Mouse (Mus musculus): ENCODE measurements around the gene Abca7.

The Abca7 gene

DNA sequence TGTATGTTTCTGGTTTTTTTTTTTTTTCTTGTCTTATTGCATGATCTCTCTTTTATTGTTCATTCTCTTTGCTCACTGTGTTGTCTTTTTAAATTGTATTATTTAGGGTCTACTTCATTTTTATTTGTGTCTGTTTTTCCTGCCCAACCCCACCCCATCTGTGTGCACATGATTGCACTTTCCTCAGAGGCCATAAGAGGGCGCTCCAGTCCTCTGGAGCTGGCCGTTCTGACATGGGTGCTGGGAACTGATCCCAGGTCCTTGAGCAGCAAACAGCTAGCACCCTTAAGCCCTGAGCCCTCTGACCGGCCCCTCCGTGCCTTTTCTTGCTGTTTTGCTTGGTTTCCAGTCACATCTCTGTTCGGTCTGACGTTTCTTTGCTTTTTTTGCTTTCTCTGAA lies 4.7 kb upstream of the Abca7 start:
- in situ Hi-C loops (cut with MseI, MboI) = no loop called here

DNA sequence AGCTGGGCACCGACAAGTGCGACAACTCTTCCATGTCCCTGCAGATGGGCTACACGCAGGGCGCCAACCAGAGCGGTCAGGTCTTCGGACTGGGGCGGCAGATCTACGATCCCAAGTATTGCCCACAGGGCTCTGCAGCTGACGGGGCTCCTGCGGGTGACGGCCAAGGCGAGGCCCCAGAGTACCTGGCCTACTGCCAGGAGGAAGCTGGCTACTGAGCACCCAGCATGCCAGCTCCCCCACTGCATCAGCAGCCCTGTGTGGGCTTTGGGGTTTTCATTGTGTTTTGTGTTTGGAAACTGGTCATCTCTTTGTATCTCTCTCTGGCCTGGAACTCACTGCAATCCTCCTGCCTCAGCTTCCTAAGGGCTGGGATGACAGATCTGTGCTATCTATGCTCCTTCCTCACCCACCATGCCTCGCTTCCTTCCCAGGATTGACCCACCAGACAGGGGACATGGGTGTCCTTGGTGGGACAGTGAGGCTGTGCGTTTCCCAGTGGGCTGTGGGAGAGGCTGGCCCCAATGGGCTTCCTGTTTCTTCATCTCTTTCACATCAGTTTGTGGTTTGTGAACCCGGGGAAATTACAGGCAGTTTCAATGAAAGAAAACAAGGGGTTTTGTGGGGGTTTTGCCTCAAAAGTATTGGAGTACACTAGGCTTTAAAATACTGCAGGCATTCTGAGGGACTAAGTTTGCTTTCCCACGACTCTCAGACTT lies 1.7 kb upstream of the Abca7 start:
- in situ Hi-C loops (cut with MseI, MboI) = no loop called here

DNA sequence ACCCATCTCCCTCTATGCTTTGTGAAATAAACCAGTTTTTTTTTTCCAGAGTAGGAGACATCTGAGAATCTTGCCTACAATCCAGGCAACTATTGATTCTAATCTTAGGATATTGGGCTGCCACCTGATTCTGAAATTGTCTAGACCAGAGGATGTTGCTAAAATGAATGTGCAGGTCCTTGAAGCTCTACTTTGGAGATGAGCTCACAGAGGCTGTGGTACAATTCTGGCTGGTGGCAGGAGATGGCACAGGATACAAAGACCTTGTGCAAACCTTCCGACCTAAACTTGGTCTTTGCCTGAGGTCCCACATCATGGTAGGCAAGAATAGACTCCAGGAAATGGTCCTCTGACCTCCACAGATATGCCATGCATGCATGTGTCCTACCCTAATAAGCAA lies 658 bp upstream of the Abca7 start:
- in situ Hi-C loops (cut with MseI, MboI) = no loop called here

DNA sequence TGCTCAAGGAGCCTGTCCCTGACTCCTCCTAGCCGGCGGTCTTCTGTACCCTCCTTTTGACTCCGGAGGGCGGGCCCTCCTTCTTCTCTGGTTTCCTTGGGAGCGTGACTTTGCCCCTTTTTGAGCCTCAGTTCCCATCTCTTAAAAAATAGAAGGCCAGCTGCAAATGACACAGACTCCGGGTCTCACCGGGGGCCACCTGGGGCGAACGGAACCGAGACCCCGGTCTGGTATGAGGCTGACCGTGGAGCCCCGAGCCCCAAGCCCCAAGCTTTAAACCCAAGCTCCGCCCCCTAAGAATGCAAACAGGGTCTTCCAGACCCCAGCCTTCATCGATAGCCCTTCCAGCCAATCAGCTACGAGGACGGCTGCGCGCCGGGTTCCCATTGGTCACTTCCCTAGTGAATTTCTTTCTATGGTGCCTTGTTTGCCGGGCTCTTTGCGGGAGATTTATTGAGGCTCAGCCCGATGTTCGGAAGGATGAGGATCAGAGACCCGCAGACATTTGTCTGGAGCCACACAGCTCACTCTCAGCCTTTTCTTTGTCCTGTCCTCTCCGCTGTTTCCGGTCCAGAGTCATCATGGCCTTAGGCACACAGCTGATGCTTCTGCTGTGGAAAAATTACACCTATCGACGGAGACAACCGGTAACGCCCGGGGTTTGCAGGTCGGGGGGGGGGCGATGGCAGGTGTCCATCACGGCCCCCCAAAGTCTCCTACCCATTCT lies 903 bp downstream of the Abca7 start:
- in situ Hi-C loops (cut with MseI, MboI) = no loop called here

DNA sequence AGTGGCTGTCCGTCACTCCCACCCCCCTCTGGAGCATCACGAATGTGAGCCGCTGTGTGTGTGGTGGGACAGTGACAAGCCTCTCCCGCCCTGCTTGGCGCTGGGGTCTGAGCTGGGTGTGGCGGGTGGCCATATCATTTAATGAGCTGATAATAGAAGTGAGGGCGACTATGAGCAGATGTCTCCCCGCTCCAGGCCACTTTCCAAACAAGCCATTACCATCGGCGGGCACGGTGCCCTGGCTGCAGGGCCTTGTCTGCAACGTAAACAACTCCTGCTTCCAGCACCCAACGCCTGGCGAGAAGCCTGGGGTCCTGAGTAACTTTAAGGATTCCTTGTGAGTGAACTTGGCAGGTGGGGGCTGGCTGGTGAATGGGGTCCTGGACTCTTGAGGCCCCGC lies 1.5 kb downstream of the Abca7 start:
- in situ Hi-C loops (cut with MseI, MboI) = no loop called here

DNA sequence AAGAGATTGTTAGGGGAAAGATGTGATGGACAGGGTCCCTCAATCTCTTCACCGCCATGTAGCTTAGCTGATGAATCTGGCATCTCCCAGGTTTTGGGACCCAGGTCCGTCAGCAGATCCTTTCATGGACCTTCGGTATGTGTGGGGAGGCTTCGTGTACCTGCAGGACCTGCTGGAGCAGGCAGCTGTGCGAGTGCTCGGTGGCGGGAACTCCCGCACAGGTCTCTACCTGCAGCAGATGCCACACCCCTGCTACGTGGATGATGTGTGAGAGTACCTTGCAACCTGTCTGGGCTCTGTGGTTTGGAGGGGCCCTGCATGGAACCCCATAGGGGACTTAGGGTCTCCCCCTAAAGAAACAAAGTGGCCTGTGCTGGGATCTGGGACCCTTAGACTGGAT lies 5.7 kb downstream of the Abca7 start:
- in situ Hi-C loops (cut with MseI, MboI) = no loop called here

DNA sequence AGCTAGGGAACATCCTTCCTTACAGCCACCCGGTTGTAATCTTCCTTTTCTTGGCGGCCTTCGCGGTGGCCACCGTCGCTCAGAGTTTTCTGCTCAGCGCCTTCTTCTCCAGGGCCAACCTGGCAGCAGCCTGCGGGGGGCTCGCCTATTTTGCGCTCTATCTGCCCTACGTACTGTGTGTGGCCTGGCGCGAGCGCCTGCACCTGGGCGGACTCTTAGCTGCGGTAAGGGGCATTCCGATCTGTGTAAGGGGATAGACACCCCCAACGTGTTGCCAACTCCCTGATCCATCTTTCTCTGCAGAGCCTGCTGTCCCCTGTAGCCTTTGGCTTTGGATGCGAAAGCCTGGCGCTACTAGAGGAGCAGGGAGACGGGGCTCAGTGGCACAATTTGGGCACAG lies 6.5 kb downstream of the Abca7 start:
- in situ Hi-C loops (cut with MseI, MboI) = no loop called here

DNA sequence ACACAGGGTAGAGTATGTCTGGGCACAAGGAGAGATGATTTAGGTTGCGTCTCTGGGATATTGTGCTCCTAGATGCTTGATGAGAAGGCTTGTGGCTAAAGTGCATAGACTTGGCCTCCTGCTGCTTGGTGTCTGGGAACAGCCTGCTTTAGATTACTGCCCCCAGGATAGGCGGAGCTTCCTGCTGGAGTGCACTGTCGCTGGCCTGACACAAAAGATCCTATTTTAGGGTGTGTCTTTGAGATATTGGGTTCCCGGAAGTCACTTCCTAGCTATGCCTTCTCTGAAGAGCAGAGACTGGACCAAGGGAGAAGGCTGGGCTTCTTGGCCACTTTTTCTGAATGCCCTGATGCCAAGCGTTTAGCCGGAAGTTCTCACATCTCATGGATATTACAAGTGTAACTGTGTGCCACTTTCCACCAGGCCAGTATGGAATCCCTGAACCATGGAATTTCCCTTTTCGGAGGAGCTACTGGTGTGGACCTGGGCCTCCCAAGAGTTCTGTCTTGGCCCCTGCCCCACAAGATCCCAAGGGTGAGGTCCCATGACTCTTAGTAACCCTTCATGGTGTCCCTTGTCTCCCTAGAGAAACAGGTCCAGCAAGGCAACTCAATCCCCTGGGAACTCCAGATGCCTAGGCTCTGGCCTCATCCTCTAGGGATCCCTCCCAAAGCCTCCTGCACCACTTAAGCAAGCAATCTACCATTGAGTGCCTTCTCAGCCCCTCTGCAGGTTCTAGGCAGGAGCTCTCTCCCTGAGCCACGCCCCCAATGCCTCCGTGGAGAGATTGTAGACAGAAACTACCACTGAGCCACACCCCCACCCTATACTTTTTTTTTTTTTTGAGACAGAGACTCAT lies 7.3 kb downstream of the Abca7 start:
- in situ Hi-C loops (cut with MseI, MboI) = no loop called here

DNA sequence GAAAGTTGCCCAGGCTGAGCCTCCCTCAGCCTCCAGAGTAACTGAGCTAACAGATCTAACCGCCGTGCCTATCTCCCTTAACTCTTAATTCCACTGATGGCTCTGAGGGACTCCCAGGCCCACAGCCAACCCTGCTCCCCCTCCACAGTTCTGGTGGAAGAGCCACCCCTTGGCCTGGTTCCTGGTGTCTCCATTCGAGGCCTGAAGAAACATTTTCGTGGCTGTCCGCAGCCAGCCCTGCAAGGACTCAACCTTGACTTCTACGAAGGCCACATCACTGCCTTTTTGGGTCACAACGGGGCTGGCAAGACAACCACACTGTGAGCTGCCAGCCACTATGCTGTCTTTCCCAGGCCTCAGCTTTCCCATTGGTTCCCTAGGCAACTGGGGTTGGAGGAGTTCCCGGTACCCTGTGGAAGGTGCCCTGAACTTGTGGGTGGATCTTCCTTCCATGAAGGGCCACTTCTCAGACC lies 8.0 kb downstream of the Abca7 start:
- in situ Hi-C loops (cut with MseI, MboI) = no loop called here

DNA sequence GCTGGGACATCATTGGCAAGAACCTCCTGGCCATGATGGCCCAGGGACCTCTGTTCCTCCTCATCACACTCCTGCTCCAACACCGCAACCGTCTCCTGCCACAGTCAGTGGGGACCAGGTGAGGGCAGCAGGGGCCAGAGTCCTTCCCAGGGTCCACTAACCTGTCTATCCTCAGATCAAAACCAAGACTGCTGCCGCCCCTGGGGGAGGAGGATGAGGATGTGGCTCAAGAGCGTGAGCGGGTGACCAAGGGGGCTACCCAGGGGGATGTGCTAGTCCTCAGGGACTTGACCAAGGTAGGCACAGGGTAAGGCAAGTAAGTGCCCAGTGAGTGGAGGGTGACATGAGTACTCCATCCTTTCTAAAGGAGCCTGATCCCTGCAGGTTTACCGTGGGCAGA lies 15.4 kb downstream of the Abca7 start:
- in situ Hi-C loops (cut with MseI, MboI) = no loop called here

DNA sequence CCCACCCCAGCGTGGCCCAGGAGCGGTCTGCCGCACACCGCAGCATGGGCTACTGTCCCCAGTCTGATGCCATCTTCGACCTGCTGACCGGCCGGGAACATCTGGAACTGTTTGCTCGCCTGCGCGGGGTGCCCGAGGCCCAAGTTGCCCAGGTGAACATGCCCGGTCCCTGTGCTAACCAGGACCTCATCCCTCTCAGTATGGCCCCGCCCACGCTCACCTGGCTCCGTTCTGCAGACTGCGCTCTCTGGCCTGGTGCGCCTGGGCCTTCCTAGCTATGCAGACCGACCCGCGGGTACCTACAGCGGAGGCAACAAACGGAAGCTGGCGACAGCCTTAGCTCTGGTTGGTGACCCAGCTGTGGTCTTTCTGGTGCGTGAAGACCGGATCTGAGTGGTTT lies 17.3 kb downstream of the Abca7 start:
- in situ Hi-C loops (cut with MseI, MboI) = no loop called here

DNA sequence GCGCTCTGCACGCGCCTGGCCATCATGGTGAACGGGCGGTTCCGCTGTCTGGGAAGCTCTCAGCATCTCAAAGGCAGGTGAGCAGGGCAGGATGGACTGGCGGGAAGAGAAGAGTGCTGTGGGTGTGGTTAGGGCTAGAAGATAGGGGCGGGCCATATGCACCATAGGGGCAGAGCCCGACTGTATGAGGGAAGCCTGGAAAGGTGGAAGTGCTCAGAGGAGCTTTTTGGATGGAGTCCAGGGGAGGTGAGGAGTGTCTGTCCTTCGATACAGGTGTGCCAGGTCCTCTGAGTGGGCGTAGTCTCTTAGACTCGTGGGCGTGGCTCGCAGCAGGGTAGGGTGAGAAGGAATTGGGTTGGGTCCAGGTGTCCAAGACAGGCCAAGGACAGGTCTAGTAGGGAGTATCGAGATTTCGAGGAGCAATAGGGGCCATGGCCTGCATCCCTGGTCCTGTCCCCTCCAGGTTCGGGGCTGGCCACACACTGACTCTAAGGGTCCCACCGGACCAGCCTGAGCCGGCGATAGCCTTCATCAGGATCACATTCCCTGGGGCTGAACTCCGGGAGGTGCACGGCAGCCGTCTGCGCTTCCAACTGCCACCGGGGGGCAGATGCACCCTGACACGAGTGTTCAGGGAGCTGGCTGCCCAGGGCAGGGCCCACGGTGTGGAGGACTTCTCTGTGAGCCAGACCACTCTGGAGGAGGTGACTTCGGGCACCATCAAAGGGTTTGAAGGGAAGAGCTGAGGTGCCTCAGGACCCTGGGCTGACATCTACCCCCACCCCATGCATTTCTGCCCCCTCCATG lies 18.4 kb downstream of the Abca7 start:
- in situ Hi-C loops (cut with MseI, MboI) = no loop called here

DNA sequence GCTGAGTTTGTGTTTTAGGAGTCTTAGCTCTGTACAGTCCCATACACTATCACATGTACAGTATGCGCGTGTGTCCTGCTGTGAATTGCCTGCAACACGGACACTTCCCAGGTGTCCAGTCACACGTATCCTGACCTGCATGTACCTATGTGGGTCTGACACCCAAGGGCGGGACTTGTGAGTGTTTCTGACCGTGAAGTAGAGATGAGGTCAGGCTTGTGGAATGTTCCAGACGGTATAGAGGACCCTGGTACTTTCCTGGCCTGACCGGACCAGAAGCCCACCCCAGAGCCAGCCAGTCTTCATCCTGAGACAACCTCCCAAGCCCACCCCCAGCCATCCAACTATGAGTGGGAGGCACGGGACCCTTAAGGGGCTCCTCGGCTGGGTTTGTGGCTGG lies 19.3 kb downstream of the Abca7 start:
- in situ Hi-C loops (cut with MseI, MboI) = no loop called here

DNA sequence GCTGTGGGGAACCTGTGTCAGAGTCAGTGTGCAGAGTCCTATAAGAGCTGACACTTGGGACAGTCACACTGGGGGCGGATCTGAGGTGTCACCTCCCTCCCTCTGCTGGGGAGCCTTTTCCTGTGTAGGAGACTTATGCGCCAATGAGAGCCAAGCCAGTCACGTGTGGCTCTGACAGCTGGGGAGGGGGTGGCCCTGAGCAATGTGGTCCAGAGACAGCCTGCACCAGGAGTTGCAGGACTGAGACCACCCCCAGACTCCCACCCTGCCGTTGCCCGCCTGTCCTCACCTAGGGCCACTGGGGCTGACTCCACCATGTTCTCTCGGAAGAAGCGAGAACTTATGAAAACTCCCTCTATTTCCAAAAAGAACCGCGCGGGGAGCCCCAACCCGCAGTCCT lies 20.2 kb downstream of the Abca7 start, which contains the start of gene Arhgap45:
Gene Arhgap45 (plus strand): TSS at position 143 of the 400 bp plus-strand sequence.
- in situ Hi-C loops (cut with MseI, MboI) = no loop called here

DNA sequence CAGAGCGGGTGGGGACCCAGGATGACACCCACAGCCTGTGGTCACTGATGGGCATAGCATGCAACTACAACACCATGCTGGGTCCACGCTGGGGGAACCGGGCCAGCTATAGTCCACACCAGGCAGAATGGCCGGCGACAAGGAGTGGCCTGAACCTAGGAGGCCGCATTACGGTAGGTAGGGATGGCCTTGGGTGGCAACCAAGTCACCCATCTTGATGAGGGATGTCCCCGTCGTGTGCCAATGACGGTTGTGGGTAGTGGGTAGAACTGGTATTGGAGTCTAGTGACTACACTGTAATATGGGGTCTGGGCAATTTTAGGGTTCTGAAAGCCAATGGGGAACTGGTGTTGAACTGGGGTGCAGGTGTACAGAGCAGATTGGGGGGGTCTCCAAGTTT lies 20.6 kb downstream of the Abca7 start:
- in situ Hi-C loops (cut with MseI, MboI) = no loop called here

DNA sequence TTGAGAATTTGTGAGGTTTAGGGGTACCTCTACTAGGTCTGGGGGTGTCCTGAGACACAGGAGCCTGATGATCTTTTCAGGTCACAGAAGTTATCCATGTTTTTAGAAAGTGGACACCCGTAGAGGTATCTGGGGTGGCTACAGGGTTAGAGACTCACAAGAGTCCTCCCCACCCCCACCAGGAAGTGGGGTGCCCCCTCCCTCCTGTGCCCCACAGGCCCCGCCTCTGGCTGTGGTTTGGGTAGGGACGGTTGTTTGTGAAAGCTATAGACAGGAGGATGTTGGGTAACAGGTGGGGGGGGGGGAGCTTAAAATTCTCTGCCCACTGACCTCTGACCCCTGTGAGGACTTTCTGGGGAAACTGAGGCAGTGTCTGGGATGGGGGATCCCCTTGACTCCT lies 21.1 kb downstream of the Abca7 start:
- in situ Hi-C loops (cut with MseI, MboI) = no loop called here

DNA sequence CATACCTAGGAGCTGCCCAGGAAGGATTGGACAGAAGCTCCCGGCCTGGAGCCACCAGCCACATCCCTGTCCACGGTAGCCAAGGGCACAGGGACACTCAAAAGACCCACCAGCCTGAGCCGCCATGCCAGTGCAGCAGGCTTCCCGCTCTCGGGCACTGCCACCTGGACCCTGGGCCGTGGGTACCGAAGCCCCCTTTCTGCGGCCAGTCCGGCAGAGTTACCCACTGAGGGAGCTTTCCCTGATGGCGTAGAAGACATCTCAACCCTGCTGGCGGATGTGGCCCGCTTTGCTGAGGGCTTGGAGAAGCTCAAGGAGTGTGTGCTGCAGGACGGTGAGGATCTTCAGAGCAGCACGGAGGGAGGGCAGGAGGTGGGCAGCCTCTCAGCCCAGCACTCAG lies 21.5 kb downstream of the Abca7 start:
- in situ Hi-C loops (cut with MseI, MboI) = no loop called here

DNA sequence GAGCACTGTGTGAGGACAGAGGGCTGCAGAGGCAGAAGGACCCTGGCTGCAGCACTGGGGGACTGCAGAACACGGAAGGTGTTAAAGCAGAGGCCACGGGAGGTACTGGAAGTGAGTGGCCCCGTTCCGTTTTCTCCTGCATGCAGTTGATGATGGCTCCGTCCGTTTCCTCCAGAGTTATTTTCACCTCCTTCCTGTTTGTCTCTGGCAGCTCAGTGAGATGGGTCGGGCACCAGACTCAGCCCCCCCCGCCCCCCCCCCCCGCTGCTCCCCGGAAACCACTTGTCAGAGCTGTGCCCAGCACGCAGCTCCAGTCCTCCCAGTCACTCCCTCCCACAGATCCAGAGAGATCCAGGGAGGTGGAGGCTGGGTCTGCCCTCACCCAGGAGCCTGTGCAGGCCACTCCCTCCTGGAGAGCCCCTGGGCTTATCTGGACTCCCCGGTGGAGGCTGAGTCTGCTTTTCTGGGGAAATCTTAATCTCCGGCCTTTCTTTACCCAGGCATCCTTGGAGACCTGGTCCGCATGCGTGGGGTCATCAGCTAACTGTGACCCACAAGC lies 22.5 kb downstream of the Abca7 start:
- in situ Hi-C loops (cut with MseI, MboI) = no loop called here

DNA sequence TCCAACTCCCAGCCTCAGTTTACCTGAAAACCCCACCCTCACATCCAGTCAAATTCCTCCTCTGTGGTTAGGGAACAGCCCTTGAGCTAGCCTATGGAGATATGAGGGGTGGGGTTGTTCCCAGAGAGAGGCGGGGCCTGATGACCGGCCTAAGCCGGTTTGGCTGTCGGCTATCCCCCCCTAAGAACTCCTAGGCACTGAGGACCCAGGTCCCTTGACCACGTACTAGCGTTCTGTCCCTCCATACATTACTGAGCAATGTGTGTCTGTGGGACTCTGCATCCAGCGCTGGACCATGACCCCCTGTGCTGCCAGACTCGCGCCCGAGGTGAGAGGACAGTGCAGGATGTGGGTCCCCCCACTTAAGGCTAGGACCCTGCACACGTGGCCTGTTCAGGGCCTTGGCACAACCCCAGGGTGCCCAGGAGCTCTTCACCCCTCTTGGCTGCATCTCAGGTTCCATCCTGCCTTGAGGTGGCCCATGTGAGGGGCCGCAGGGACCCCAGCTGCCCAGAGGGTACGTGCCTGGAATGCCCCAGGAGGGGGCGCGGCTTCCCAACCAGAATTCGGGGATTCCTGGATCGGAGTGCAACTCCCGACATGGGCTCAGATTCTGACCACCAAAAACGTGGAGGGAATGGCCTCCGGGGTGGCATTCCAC lies 23.3 kb downstream of the Abca7 start:
- in situ Hi-C loops (cut with MseI, MboI) = no loop called here

DNA sequence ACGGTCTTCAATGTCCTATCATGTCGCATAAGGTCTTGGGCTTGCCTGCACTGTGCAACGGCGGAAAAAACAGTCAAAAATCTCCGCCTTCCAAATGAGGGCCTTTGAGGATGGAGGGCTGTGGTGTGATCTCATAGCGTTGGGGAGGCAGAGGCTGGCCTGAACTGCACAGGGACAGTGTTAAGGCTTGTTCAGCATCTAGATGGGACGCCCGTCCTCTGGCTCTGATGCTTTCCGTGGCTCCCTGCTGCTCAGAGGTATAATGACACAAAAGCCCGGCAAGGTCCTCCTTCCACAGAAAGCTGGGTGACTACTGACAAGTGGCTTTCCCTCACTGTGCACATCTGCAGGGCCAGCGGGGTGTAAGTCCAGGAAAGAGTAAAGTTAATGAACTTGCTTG lies 23.9 kb downstream of the Abca7 start:
- in situ Hi-C loops (cut with MseI, MboI) = no loop called here
